Mouse (Mus musculus) frontal cortex, postnatal 36 days (tissue): ENCODE results near the gene Glrp1.
A peak's percentile ranks its signal among the peaks of the same experiment; 100 is the strongest.

Experiments used
- DNase-seq, 2 experiments: peaks; one replicate each; pipeline ENCODE4 v3.0.0; 2022; ENCODE audit warnings: low spot score in 2 of 2

Gene Glrp1

DNA sequence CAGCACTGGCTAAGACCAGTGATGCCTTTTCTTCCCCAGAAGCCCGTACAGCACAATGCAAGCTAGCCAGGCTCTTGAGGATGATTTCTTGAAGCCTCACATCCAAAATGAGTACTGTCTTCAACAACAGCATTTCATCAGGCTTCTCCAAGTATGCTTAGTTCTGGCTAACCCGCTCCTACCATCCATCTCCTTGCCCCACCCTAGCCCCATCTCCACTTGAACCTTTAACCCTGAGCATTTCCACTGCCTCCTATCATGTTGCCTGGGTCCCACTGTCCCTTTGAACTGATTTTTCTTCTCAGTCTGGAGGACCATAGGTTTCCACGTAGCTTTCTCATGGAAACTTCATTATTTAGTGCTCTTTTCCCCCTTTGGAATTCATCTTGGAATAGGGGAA lies 17.5 kb downstream of the Glrp1 start:
- DNase-seq: no peak

DNA sequence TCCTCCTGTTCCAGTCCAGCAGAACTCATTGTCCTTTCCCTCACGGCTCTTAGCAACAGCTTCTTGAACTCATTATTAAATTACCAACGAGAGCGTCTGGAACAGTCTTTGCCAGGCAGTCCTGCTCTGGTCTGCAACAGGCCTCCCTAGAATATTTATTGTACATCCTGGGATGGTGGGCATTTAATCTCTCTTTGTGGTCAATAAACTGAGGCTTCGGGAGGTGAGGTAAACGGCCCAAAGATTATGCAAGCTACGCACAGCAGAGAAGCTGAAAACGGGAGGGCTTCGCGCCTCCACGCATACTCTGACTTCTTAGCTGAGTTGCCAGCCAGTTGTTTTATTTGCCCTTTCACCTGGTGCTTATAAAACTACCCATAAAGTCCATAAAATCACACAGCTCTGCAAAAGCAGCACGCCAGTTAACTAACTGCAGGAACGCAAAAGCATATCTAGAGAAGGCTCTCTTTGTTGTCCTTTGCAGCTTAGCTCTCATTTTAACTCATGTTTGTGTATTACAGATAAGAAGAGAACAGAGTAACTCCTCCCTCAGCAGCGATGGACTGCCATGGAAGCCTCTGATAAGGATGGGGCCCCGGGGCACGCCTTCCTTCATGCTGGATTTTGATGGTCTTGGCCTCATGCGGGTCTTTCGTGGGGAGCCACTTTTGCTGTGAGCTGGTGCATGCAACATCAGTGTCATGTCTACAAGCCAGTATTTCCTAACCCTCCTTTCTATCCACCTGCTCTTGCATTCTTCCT lies 18.1 kb downstream of the Glrp1 start:
- DNase-seq: no peak

GRCm38 (mm10) chr1:88490164-88490563 lies 19.7 kb downstream of the Glrp1 start:
- no peak for DNase-seq

DNA sequence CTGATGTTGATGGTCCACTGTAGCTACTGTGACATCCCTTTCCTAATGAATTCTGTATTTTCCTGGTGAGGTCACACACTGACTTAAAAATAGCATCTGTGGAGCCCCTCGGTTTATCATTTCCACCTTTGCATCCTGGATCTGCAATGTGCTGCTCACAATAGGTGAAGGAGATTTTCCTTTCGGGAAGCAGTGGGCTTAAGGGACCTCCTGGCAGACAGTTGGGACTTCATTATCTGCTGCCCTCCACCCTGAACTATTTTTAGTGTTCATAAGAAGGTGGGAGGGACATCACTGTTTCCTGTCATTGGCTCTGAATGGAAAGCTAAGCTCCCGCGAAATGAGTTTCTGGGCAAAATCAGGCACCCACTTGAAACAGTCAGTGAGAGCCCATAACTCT lies 20.9 kb downstream of the Glrp1 start:
- no peak for DNase-seq

- no peak for DNase-seq
Measured at GRCm38 (mm10) chr1:88486336-88486735, 23.5 kb downstream of the Glrp1 start.

GRCm38 (mm10) chr1:88484059-88484458 lies 25.8 kb downstream of the Glrp1 start:
- DNase-seq: peak in 1 of 2 experiments; percentile 16

DNA sequence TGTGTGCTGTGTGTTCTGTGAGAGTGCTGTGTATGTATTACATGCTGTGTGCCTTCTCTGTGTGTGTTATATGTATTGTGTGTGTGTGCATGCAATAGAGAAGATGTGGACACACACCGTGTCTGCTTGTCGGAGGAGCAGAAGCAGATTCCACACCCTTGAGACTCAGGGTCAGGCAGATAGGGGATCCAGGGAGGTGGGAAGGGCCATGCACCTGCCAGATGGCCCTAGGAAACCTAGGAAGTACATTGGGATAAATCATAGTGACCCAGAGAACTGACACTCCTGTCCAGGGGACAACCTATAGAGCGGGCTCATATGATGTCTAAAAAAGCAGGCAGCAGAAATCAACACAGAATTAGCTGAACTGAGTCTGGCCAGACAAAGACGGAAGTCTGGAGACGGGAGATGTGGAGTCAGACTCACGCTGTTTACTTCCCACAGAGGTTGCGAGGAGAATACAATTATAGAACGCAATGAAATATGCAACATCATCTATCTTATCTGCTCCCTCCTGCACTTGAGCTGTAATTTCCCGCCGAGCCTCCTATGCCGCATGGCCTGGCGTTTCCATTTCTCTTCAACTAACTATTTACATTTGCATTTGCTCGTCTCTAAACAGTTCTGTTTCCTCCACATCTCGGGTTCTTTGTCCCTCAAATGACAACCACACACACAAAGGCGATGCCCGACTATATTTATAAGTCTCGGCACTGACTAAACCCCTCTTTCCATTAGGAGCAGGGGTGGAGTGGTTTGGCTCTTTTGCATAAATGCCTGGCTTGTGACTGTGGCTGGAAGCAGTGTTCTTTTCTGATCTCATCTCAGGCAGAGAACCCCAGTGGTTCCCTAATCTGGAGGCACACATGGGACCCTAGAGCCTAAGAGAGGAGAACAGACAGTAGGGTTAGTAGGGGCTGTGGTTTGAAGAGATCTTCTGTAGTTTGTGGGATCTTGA lies 27.4 kb downstream of the Glrp1 start:
- no peak for DNase-seq

DNA sequence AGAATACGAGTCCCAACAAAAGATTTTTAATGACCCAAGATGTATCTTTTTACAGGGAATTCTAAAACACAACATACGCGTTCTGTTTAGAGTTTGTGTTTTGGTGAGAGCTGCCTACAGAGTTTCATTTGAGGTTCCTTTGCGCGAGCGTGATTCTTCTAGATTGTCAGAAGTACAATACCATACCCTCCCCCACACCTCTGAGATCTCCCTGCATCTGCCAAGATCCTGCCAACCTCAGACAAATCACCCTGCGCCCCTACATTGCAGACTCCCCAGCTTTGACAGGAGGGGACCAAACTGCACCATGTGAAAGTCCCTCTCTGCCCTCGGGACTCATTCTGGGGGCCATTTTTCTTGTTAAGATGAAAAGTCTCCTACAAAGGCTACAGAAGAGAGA lies 29.3 kb downstream of the Glrp1 start:
- no peak for DNase-seq

DNA sequence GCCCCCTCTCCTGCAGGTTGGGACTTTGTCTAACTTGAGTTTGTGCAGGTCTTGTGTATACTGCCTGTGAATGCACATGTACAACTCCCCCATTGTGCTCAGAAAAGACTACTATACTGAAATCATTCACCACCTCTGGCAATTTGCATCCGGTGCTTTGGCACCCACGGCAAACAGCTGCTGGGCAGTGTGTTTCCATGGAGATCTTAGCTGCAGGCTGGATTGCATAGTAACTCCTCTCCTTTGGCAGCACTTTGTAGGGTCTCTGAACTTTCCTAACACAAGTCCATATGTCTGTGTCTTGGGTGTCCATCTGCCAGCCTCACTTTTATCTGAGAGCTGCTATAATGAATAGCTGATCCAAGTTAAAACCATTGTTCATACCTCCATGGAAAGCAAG lies 31.7 kb downstream of the Glrp1 start:
- peak; percentile 6 to 43 for DNase-seq

- DNase-seq: no peak
Measured at GRCm38 (mm10) chr1:88476554-88477085, 33.2 kb downstream of the Glrp1 start.

DNA sequence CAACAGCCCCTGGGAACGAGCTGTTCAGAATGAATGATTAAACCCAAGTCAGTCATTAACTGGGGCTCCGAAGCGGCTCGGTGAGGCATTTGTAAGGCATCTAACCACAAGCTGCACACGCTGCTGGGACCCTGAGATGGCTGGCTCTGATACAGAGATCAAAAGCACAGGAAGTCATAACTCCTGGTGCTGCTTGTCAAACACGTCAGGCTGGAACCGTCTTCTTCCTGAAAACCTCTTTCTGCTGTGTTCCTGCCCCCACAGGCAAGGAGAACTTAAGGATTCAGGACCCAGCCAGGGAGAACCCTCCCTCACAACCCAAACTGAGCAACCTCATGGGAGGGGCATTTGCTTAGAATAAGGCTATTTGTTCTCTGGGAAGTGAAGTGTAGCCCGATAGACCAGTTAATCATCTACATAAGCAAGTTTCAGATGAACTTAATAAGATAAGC lies 34.3 kb downstream of the Glrp1 start:
- no peak for DNase-seq

GRCm38 (mm10) chr1:88474598-88474997 lies 35.3 kb downstream of the Glrp1 start:
- no peak for DNase-seq

DNA sequence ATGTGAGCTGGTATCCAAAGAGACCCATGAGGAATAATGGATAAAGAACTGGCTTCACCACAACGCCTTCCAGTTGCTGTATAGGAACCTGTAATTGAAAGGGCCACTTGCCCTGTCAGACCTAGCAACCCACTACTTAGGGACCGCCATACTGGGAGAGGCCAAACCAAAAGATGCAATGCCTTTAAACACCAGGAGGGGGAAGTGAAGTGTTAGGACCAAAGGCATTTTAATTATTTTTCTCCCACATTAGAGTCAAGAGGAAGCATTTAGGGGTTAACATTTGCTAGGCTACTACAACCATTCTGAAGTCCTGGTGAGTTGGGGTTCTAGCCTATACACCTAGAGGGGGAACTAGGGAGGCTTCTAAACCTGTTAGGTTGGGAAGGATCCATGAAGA lies 36.0 kb downstream of the Glrp1 start:
- DNase-seq: no peak

DNA sequence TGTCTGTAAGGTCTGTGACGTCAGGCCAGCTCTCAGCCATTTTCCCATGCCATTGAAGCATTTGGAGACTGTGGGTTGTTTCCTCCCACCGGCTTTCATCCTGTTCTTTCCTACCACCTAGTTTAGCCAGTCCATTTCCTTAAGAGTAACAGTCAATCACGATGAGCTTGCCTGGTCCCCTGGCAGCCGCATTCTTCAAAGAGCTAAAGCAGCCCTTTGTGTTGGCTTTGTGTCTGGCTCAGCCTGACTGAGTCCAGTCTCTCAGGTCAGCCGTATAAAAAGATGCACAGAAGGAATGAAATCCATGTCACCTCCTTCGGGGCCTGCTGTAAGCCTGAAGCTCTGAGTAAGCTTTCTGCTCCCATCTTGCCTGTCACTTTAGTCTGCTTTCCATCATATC lies 37.6 kb downstream of the Glrp1 start:
- no peak for DNase-seq

- no peak for DNase-seq
Measured at GRCm38 (mm10) chr1:88469746-88470145, 40.1 kb downstream of the Glrp1 start.

- no peak for DNase-seq
Measured at GRCm38 (mm10) chr1:88468335-88468734, 41.5 kb downstream of the Glrp1 start.

- DNase-seq: no peak
Measured at GRCm38 (mm10) chr1:88467866-88468265, 42.0 kb downstream of the Glrp1 start.

- no peak for DNase-seq
Measured at GRCm38 (mm10) chr1:88466325-88467064, 43.4 kb downstream of the Glrp1 start.

- DNase-seq: no peak
Measured at GRCm38 (mm10) chr1:88465722-88466121, 44.1 kb downstream of the Glrp1 start.

DNA sequence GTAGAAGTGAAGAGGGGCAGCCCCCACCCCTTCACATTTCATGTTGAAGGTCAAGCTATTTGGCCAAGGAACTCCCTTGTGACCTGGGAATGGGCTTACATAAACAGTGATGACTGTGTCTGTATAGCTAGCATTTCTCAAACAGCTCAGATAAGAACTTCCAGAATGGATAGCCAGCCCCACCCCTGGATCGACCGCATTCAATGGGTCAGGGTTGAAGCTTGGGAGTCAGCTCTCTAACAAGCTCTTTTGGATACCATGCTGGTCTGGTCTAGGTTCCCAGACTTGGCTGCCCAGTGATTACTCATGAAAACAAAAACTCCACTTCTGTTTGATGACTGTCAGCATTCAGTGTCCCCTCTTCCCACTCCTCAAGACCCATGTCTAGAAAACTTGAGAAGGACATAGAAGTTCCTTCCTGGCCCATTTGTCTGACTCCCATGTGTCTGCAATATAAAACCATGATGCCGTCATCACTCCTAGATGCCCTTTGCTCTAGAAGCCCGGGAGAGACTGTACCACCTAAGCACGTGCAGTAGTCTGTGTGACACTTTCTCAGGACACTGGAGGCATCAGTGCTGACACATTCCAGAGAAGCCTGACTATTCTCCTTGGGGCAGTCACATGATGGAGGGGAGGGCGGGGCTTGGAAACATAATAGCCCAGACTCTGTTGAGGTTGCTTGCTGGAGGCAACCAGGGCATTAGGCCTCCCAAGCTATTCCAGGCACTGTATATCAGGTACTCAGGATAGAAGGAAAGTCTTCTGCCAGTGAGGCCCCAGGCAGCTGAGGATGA lies 45.6 kb downstream of the Glrp1 start:
- DNase-seq: no peak

- no peak for DNase-seq
Measured at GRCm38 (mm10) chr1:88463241-88463640, 46.6 kb downstream of the Glrp1 start.
